Mouse (Mus musculus): ENCODE data around the gene Lsm4. TPM values are rescaled to one million over a fixed set of nuclear protein-coding genes. Genes with fewer than 3 reads are reported as not detected.

The Lsm4 gene
- polyA plus RNA-seq, 1 experiment from 2014 or later, result 270 TPM

GRCm38 (mm10) chr8:70636838-70637237 is 36.2 kb upstream of the Lsm4 start:
- Histone ChIP-seq H3K27ac (no peak overlapping the region), H3K4me3 (no peak overlapping the region), H3K36me3 (no peaks in the 10 kb centered on the region), H3K9me3 (no peaks in the 10 kb centered on the region), H3K4me2 (no peak overlapping the region), H3K4me1 (peaks cover 27% of the 10 kb centered on the region), H3K9ac (0 out of 2 replicates have a peak overlapping the region, but pooled peaks have one; percentile 36), H3K27me3 (peaks cover 6% of the 10 kb centered on the region)
- 59% methylated on average over 8 of the region's 8 CpGs for WGBS
- ATAC-seq (ENCODE audit: insufficient number of reproducible peaks, insufficient read depth, low FRiP score, low TSS enrichment, low read depth), result no peak

GRCm38 (mm10) chr8:70638752-70639151 is 34.3 kb upstream of the Lsm4 start:
- H3K36me3 ChIP-seq, result no peaks in the 10 kb centered on the region
- WGBS, result 77% methylated on average over 9 of the region's 9 CpGs
- no peak overlapping the region for H3K27ac ChIP-seq
- no peak overlapping the region for H3K4me3 ChIP-seq
- no peaks in the 10 kb centered on the region for H3K27me3 ChIP-seq
- ATAC-seq (ENCODE audit: insufficient number of reproducible peaks, insufficient read depth, low FRiP score, low TSS enrichment, low read depth), result no peak
- H3K9me3 ChIP-seq, result no peaks in the 10 kb centered on the region
- H3K9ac ChIP-seq, result no peak overlapping the region
- H3K4me2 ChIP-seq, result no peak overlapping the region
- peaks cover 25% of the 10 kb centered on the region for H3K4me1 ChIP-seq

- no peak overlapping the region for H3K27ac ChIP-seq
- no peak for ATAC-seq (ENCODE audit: insufficient number of reproducible peaks, insufficient read depth, low FRiP score, low TSS enrichment, low read depth)
- 67% methylated on average over 3 of the region's 3 CpGs for WGBS
- no peaks in the 10 kb centered on the region for H3K36me3 ChIP-seq
- H3K4me3 ChIP-seq, result no peak overlapping the region
- peaks cover 9% of the 10 kb centered on the region for H3K4me1 ChIP-seq
- no peak overlapping the region for H3K9ac ChIP-seq
- no peaks in the 10 kb centered on the region for H3K27me3 ChIP-seq
- no peak overlapping the region for H3K4me2 ChIP-seq
- no peaks in the 10 kb centered on the region for H3K9me3 ChIP-seq
Measured at GRCm38 (mm10) chr8:70643019-70643418, 30.0 kb upstream of the Lsm4 start.

GRCm38 (mm10) chr8:70644065-70644464 is 29.0 kb upstream of the Lsm4 start:
- H3K27me3 ChIP-seq, result no peaks in the 10 kb centered on the region
- no peak overlapping the region for H3K4me3 ChIP-seq
- H3K36me3 ChIP-seq, result peaks cover 8% of the 10 kb centered on the region; the same call in 1 of the 2 replicates
- no peak overlapping the region for H3K27ac ChIP-seq
- no peaks in the 10 kb centered on the region for H3K9me3 ChIP-seq
- no peak overlapping the region for H3K9ac ChIP-seq
- H3K4me1 ChIP-seq, result peaks cover 16% of the 10 kb centered on the region
- WGBS, result 86% methylated on average over 2 of the region's 2 CpGs
- ATAC-seq (ENCODE audit: insufficient number of reproducible peaks, insufficient read depth, low FRiP score, low TSS enrichment, low read depth), result no peak
- H3K4me2 ChIP-seq, result no peak overlapping the region

GRCm38 (mm10) chr8:70645501-70646224 is 27.4 kb upstream of the Lsm4 start:
- no peak overlapping the region for H3K9ac ChIP-seq
- WGBS, result 60% methylated on average over 17 of the region's 17 CpGs
- H3K4me3 ChIP-seq, result no peak overlapping the region
- H3K4me1 ChIP-seq, result peaks cover 23% of the 10 kb centered on the region
- H3K4me2 ChIP-seq, result no peak overlapping the region
- H3K27ac ChIP-seq, result no peak overlapping the region
- no peak for ATAC-seq (ENCODE audit: insufficient number of reproducible peaks, insufficient read depth, low FRiP score, low TSS enrichment, low read depth)
- no peaks in the 10 kb centered on the region for H3K27me3 ChIP-seq
- H3K9me3 ChIP-seq, result no peaks in the 10 kb centered on the region
- peaks cover 23% of the 10 kb centered on the region for H3K36me3 ChIP-seq

- Histone ChIP-seq H3K4me3 (no peak overlapping the region), H3K36me3 (peaks cover 30% of the 10 kb centered on the region), H3K27me3 (no peaks in the 10 kb centered on the region), H3K27ac (no peak overlapping the region), H3K4me2 (no peak overlapping the region), H3K9ac (no peak overlapping the region), H3K4me1 (peaks cover 23% of the 10 kb centered on the region), H3K9me3 (no peaks in the 10 kb centered on the region)
- 85% methylated on average over 6 of the region's 6 CpGs for WGBS
- ATAC-seq (ENCODE audit: insufficient number of reproducible peaks, insufficient read depth, low FRiP score, low TSS enrichment, low read depth), result no peak
Measured at GRCm38 (mm10) chr8:70646369-70646768, 26.7 kb upstream of the Lsm4 start.

GRCm38 (mm10) chr8:70646775-70647174 is 26.3 kb upstream of the Lsm4 start:
- no peaks in the 10 kb centered on the region for H3K27me3 ChIP-seq
- no peak overlapping the region for H3K4me3 ChIP-seq

GRCm38 (mm10) chr8:70647343-70648163 is 25.5 kb upstream of the Lsm4 start:
- no peak for ATAC-seq (ENCODE audit: insufficient number of reproducible peaks, insufficient read depth, low FRiP score, low TSS enrichment, low read depth)
- H3K9ac ChIP-seq, result 0 out of 2 replicates have a peak overlapping the region, but pooled peaks have one; percentile 0
- 42% methylated on average over 8 of the region's 8 CpGs for WGBS
- H3K27ac ChIP-seq, result peak overlapping the region; percentile 1; the same call in 1 of the 2 replicates
- no peaks in the 10 kb centered on the region for H3K9me3 ChIP-seq
- no peaks in the 10 kb centered on the region for H3K27me3 ChIP-seq
- H3K36me3 ChIP-seq, result peaks cover 42% of the 10 kb centered on the region
- H3K4me3 ChIP-seq, result no peak overlapping the region
- peaks cover 23% of the 10 kb centered on the region for H3K4me1 ChIP-seq
- no peak overlapping the region for H3K4me2 ChIP-seq

More at GRCm38 (mm10) chr8:70646775-70647174, 26.3 kb upstream of the Lsm4 start:
- no peak for ATAC-seq (ENCODE audit: insufficient number of reproducible peaks, insufficient read depth, low FRiP score, low TSS enrichment, low read depth)
- Histone ChIP-seq H3K4me2 (no peak overlapping the region), H3K9ac (no peak overlapping the region), H3K9me3 (no peaks in the 10 kb centered on the region), H3K4me1 (peaks cover 23% of the 10 kb centered on the region), H3K27ac (no peak overlapping the region), H3K36me3 (peaks cover 34% of the 10 kb centered on the region)

GRCm38 (mm10) chr8:70648164-70648442 is 24.9 kb upstream of the Lsm4 start:
- Histone ChIP-seq H3K4me1 (peaks cover 23% of the 10 kb centered on the region), H3K9me3 (no peaks in the 10 kb centered on the region), H3K27me3 (no peaks in the 10 kb centered on the region), H3K4me3 (no peak overlapping the region), H3K36me3 (peaks cover 46% of the 10 kb centered on the region), H3K4me2 (no peak overlapping the region), H3K9ac (no peak overlapping the region), H3K27ac (no peak overlapping the region)
- 58% methylated on average over 1 of the region's 1 CpGs for WGBS
- ATAC-seq (ENCODE audit: insufficient number of reproducible peaks, insufficient read depth, low FRiP score, low TSS enrichment, low read depth), result no peak

GRCm38 (mm10) chr8:70648921-70649320 is 24.1 kb upstream of the Lsm4 start:
- Histone ChIP-seq H3K4me3 (no peak overlapping the region), H3K4me1 (peaks cover 23% of the 10 kb centered on the region), H3K36me3 (peaks cover 46% of the 10 kb centered on the region), H3K27ac (peak overlapping the region; percentile 51; the same call in 1 of the 2 replicates), H3K27me3 (no peaks in the 10 kb centered on the region), H3K9ac (no peak overlapping the region), H3K4me2 (no peak overlapping the region), H3K9me3 (no peaks in the 10 kb centered on the region)
- 65% methylated on average over 3 of the region's 3 CpGs for WGBS
- no peak for ATAC-seq (ENCODE audit: insufficient number of reproducible peaks, insufficient read depth, low FRiP score, low TSS enrichment, low read depth)

- WGBS, result 66% methylated on average over 4 of the region's 4 CpGs
- no peak overlapping the region for H3K9ac ChIP-seq
- ATAC-seq (ENCODE audit: insufficient number of reproducible peaks, insufficient read depth, low FRiP score, low TSS enrichment, low read depth), result 0 out of 2 replicates have a peak, but pooled peaks have one; percentile 13
- 0 out of 2 replicates have a peak overlapping the region, but pooled peaks have one; percentile 0 for H3K4me2 ChIP-seq
- peaks cover 49% of the 10 kb centered on the region for H3K36me3 ChIP-seq
- no peaks in the 10 kb centered on the region for H3K9me3 ChIP-seq
- H3K4me1 ChIP-seq, result peaks cover 23% of the 10 kb centered on the region
- H3K27me3 ChIP-seq, result no peaks in the 10 kb centered on the region
- no peak overlapping the region for H3K4me3 ChIP-seq
- H3K27ac ChIP-seq, result peak overlapping the region; percentile 51
Measured at GRCm38 (mm10) chr8:70649324-70649723, 23.7 kb upstream of the Lsm4 start.

GRCm38 (mm10) chr8:70650351-70650750 is 22.7 kb upstream of the Lsm4 start:
- H3K36me3 ChIP-seq, result peaks cover 60% of the 10 kb centered on the region
- H3K4me1 ChIP-seq, result peaks cover 23% of the 10 kb centered on the region

More at GRCm38 (mm10) chr8:70650351-70650750, 22.7 kb upstream of the Lsm4 start:
- Histone ChIP-seq H3K4me2 (no peak overlapping the region), H3K9ac (no peak overlapping the region), H3K27ac (no peak overlapping the region), H3K9me3 (no peaks in the 10 kb centered on the region), H3K27me3 (no peaks in the 10 kb centered on the region), H3K4me3 (no peak overlapping the region)
- no peak for ATAC-seq (ENCODE audit: insufficient number of reproducible peaks, insufficient read depth, low FRiP score, low TSS enrichment, low read depth)
- WGBS, result 93% methylated on average over 17 of the region's 17 CpGs

All from embryonic facial prominence, embryonic 13.5 days (tissue).